Mouse (Mus musculus): Measurements from ENCODE around the gene Slc17a7.

DNA sequence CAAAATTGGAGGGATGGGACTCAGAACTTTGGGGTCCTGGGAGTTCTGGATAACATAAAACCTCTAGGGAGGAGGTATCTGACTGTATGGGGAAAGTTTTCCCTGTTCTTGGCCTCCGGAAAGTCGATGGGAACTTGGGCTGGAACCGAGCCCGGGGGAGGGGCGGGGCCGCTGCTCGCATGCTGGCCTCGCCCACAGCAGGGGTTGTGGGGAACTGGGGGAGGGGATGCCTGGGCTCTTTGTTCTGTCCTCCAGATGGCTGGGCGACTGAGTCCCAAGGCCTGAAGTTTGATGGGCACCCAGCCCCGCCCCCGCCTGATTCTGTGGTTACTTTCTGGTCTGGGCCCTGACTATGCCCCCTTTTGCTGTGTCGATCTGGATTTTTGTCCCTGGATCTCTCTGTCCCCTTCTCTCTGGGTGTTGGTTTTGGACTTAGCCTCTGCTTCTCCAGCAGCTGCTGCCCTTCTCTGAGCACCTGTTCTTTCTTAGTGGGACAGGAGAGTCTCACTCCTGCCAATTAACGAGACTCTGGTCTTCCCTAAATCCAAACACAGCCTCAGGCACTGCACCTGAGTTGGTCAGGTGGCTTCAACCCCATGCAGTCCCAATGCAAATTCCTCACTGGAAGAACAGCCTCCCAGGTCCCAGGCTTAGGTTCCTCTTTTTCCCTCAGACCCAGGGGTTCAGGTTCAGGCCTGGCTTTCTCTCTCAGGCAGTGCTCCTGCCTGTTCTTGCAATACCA lies 52.9 kb downstream of the Slc17a7 start:
- TF ChIP-seq CTCF (IDR thresholded peaks at IDR 0.05; ENCODE audit: low read depth) (no peak), EP300 (optimal IDR thresholded peaks at IDR 0.05) (no peak)

Measured in stomach, postnatal 0 days (tissue).